Mouse (Mus musculus) intestine, postnatal 0 days (tissue): ENCODE results near the gene Eif3l. TPM values are rescaled to one million over a fixed set of nuclear protein-coding genes. Genes with fewer than 3 reads are reported as not detected.

Source experiments
- ATAC-seq: fragments of 200-750 bp; cut with Nextera tagmentation; 2 replicates; pipeline ENCODE4 v1.8.0; 2017; ENCODE audit warnings: mild to moderate bottlenecking, moderate TSS enrichment, moderate library complexity
- H3K27ac ChIP-seq: fragments of 300-500 bp; sonication (generic); 2 replicates; pipeline ENCODE4 v1.5.1; 2014; ENCODE audit warnings: mild to moderate bottlenecking, low read depth, low read length, moderate library complexity
- H3K27me3 ChIP-seq: fragments of 300-500 bp; sonication (generic); replicated peaks from 2 replicates; pipeline ENCODE4 v1.6.1; 2014; ENCODE audit warnings: low read length, mixed read lengths; ENCODE audit not compliant: control insufficient read depth, insufficient read depth
- H3K36me3 ChIP-seq: fragments of 300-500 bp; sonication (generic); 2 replicates; pipeline ENCODE4 v1.6.1; 2014; ENCODE audit warnings: mild to moderate bottlenecking, moderate library complexity; ENCODE audit not compliant: control insufficient read depth, insufficient read depth
- H3K4me1 ChIP-seq: fragments of 300-500 bp; sonication (generic); replicated peaks from 2 replicates; pipeline ENCODE4 v1.6.1; 2014; ENCODE audit warnings: antibody characterized with exemption, low read length, mixed read lengths; ENCODE audit not compliant: control insufficient read depth, insufficient read depth
- H3K4me2 ChIP-seq: fragments of 300-500 bp; sonication (generic); replicated peaks from 2 replicates; pipeline ENCODE4 v1.6.1; 2014; ENCODE audit warnings: low read depth, mild to moderate bottlenecking, moderate library complexity
- H3K4me3 ChIP-seq: fragments of 300-500 bp; sonication (generic); 2 replicates; pipeline ENCODE4 v1.5.1; 2014; ENCODE audit warnings: low read depth, low read length
- H3K9ac ChIP-seq: fragments of 300-500 bp; sonication (generic); 2 replicates; pipeline ENCODE4 v1.6.1; 2014; ENCODE audit warnings: mild to moderate bottlenecking, low read depth, low read length
- H3K9me3 ChIP-seq: fragments of 300-500 bp; sonication (generic); 2 replicates; pipeline ENCODE4 v1.6.1; 2016; ENCODE audit warnings: mixed run types; ENCODE audit not compliant: control insufficient read depth
- CTCF ChIP-seq: sonication (generic); IDR thresholded peaks from 2 replicates; pipeline ENCODE4 v1.5.1; 2016; ENCODE audit warnings: low read depth, mild to moderate bottlenecking, control low read depth, antibody characterized with exemption, moderate library complexity
- WGBS: fragments of 180-500 bp; shearing (Covaris S2); extraction: QIAGEN DNeasy Blood & Tissue Kit; methylation state at CpG from one replicate; pipeline ENCODE4 v1.1.7; 2014; 5-methylcytosine and 5-hydroxymethylcytosine counted together
- polyA plus RNA-seq: library from polyadenylated mRNA; unstranded; fragments of >200 nt; fragmentation: Nextera tagmentation; extraction: Ambion mirVana; gene quantifications from 2 replicates; pipeline ENCODE4 v1.2.1, GENCODE M21; 2015

Eif3l gene
- polyA plus RNA-seq, 1 experiment from 2014 or later: 97.0 TPM

GRCm38 (mm10) chr15:79038331-79038730 is 36.6 kb upstream of the Eif3l start:
- 76% methylated on average over 10 of the region's 10 CpGs for WGBS
- no peaks in the 10 kb centered on the region for H3K9me3 ChIP-seq
- no peak for ATAC-seq
- H3K4me1 ChIP-seq: peaks cover 3% of the 10 kb centered on the region; the same call in 1 of the 2 replicates
- H3K4me3 ChIP-seq: no peak overlapping the region
- peak overlapping the region; percentile 35 for H3K4me2 ChIP-seq
- H3K27ac ChIP-seq: 0 out of 2 replicates have a peak overlapping the region, but pooled peaks have one; percentile 5
- no peak overlapping the region for H3K9ac ChIP-seq
- no peak for TF ChIP-seq CTCF
- peaks cover 15% of the 10 kb centered on the region; the same call in 1 of the 2 replicates for H3K27me3 ChIP-seq
- H3K36me3 ChIP-seq: peaks cover 27% of the 10 kb centered on the region

DNA sequence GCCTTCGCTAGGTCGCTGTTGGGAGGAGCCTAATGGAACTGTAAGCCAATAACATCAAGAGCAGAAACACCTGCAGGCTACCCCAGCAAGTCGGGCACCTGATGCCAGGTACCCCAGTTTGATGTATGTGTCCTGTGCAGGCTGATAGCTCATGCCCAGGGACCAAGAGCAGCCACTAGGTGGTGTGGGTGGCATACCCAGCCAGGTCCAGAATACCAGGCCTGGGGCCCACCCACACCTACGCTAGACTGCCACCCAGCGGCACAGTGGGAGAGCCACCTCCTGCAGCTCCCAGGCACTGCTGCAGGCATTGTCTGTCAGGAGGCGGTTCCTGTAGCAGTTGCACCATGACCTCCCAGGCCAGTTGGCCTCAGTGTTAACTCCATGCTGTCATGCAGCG is 36.1 kb upstream of the Eif3l start:
- Histone ChIP-seq H3K36me3 (peaks cover 25% of the 10 kb centered on the region), H3K4me2 (peak overlapping the region; percentile 18), H3K4me3 (no peak overlapping the region), H3K4me1 (peaks cover 3% of the 10 kb centered on the region; the same call in 1 of the 2 replicates), H3K27me3 (peaks cover 17% of the 10 kb centered on the region; the same call in 1 of the 2 replicates), H3K9me3 (no peaks in the 10 kb centered on the region), H3K9ac (no peak overlapping the region), H3K27ac (peak overlapping the region; percentile 52; the same call in 1 of the 2 replicates)
- 15% methylated on average over 7 of the region's 7 CpGs for WGBS
- ATAC-seq: peak; percentile 80
- TF ChIP-seq CTCF: peak; percentile 100

DNA sequence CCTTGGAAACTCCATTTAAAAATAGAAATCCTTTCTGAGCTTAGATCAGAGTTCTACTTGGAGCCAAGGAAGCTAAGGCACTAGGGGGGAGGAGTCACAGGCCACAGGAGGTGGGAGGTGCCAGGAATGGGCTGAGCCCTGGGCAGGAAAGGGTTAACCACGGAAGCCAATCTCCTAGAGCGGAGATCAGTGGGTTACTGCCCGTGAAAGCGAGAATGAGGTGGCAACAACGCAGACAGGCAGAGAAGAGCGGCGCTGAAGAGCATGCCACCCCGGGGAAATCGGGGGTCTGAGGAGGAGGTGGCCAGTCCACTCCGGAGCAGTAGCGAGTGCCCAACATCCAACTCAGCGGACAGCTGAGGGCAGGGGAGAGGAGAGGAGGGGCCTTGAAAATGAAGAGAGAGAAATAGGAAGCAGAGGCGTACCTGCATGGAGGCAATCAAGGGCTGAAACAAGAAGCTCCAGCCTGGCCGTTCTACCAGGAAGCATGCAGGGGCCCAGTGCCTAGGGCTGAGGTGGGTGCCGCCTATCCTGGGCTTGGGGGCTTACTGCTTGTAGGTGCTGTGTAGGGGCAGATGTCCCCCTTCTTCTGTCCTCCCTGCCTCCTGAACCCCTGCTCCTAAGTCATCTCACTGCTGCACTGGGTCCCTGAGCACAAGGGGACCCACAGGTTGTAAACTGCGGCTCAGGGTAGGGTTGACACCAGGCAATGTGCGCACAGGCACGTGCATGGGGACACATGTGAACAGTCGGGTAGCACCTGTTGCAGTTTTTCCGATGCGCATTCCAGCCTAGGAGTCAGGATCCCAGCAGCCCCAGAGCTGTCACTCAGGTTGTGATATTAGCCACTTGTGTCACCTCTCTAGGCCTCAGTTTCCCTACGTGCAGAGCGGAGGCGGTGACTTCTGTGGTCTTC is 34.2 kb upstream of the Eif3l start:
- peak overlapping the region; percentile 1; the same call in 1 of the 2 replicates for H3K9ac ChIP-seq
- H3K27me3 ChIP-seq: peaks cover 17% of the 10 kb centered on the region; the same call in 1 of the 2 replicates
- H3K4me3 ChIP-seq: peak overlapping the region; percentile 34
- peaks cover 3% of the 10 kb centered on the region; the same call in 1 of the 2 replicates for H3K4me1 ChIP-seq
- ATAC-seq: no peak
- H3K27ac ChIP-seq: peak overlapping the region; percentile 73
- H3K9me3 ChIP-seq: no peaks in the 10 kb centered on the region
- H3K4me2 ChIP-seq: peak overlapping the region; percentile 94
- peak; percentile 7; the same call in 1 of the 2 replicates for TF ChIP-seq CTCF
- 14% methylated on average over 24 of the region's 24 CpGs for WGBS
- H3K36me3 ChIP-seq: peaks cover 18% of the 10 kb centered on the region

DNA sequence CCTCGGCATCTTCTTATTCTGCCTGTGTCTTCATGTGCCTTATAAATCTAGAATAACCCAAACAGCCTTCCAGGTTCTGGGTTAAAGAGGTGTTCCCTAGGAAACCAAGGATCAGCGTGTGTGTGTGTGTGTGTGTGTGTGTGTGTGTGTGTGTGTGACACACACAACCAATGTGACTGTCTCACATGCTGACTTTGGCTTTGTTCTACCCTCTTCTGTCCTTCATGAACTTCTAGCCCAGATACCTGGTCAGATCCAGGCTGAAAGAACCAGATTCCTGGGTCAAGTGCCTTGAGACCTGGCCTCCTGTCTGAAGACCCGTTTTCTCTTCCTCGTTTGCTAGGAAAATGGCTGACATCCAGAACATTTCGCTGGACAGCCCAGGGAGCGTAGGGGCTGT is 33.4 kb upstream of the Eif3l start, which contains the start of gene Galr3:
Gene Galr3, plus strand, starts transcription at position 301 of the 400 bp plus-strand sequence.
- no peaks in the 10 kb centered on the region for H3K9me3 ChIP-seq
- WGBS: 64% methylated on average over 6 of the region's 6 CpGs
- peaks cover 3% of the 10 kb centered on the region; the same call in 1 of the 2 replicates for H3K4me1 ChIP-seq
- peak within 1 kb of the TSS; percentile 73 for H3K27ac ChIP-seq
- peak within 1 kb of the TSS; percentile 64 for H3K9ac ChIP-seq
- no peak for TF ChIP-seq CTCF
- H3K36me3 ChIP-seq: peaks cover 9% of the 10 kb centered on the region
- H3K4me2 ChIP-seq: peak within 1 kb of the TSS; percentile 94
- no peak for ATAC-seq
- H3K4me3 ChIP-seq: peak within 1 kb of the TSS; percentile 49
- peaks cover 17% of the 10 kb centered on the region; the same call in 1 of the 2 replicates for H3K27me3 ChIP-seq

GRCm38 (mm10) chr15:79042721-79043491 is 32.1 kb upstream of the Eif3l start:
- Histone ChIP-seq H3K27me3 (peaks cover 17% of the 10 kb centered on the region; the same call in 1 of the 2 replicates), H3K4me1 (peaks cover 3% of the 10 kb centered on the region; the same call in 1 of the 2 replicates), H3K4me3 (peak overlapping the region; percentile 49), H3K9me3 (no peaks in the 10 kb centered on the region), H3K36me3 (no peaks in the 10 kb centered on the region), H3K9ac (peak overlapping the region; percentile 64), H3K4me2 (peak overlapping the region; percentile 94), H3K27ac (peak overlapping the region; percentile 70)
- peak; percentile 44 for TF ChIP-seq CTCF
- WGBS: 2% methylated on average over 97 of the region's 105 CpGs
- 0 out of 2 replicates have a peak, but pooled peaks have one; percentile 5 for ATAC-seq
